Comparison of ENCODE assay signal across 8 mouse cellular contexts in the genomic region with DNA sequence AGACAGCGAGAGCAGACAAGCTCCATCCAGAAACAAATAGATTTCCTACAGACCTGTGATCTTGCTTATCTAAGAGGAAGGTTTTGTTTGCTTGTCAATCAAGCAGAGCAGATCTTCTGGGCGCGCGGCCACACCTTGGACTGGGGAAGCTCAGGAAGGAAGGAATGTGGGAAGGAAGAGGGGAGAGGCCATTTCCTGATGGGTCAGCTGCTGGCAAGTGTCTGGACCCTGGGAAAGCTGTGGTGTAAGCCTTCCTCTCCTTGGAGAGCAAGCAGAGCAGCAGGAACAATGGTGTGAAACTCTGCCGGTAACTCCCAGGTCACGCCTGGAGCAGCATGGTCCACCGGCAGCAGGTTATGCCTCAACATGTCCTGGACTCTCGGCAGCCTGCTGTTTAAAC.
DNase-seq lines count a peak whose midpoint lies in the region; ATAC-seq and TF ChIP-seq lines count a peak whose summit lies in the region.
"Had no signal": no experiment of that assay in that cellular context is flagged by ENCODE, and none has a peak within 500 bp of the region (broad histone marks: within the 10 kb centered on the region; RNA-seq: fewer than 3 reads in every experiment).

No protein-coding gene starts in this region.

- H3K4me3 ChIP-seq in embryonic fibroblast, embryonic 13.5 days (ENCODE audit: insufficient read depth, low read length) = no peak overlapping the region
- no peak overlapping the region for H3K4me3 ChIP-seq in macrophage (ENCODE audit: inconsistent target)
- H3K4me3 ChIP-seq: midbrain, embryonic 12.5 days had no signal

- no peak for TF ChIP-seq CTCF in embryonic fibroblast, embryonic 13.5 days (IDR thresholded peaks at IDR 0.05; ENCODE audit: borderline replicate concordance, insufficient read depth, low read length)

- peak overlapping the region; percentile 89 for H3K27ac ChIP-seq in embryonic fibroblast, embryonic 13.5 days (ENCODE audit: insufficient read depth, low read length)
- H3K27ac ChIP-seq in macrophage = peak overlapping the region; percentile 31
- H3K27ac ChIP-seq: midbrain, embryonic 12.5 days had no signal

- no peak for ATAC-seq in inflammation-experienced regulatory T-cells, adult 6 months

- no peaks in the 10 kb centered on the region for H3K36me3 ChIP-seq in macrophage (ENCODE audit: inconsistent target)
- H3K36me3 ChIP-seq: midbrain, embryonic 12.5 days had no signal

- no peaks in the 10 kb centered on the region for H3K79me2 ChIP-seq in macrophage (ENCODE audit: inconsistent target)

- peak; percentile 37 to 40 for DNase-seq in urinary bladder, adult 18-20 months (ENCODE audit: low spot score in 2 of 2)
- DNase-seq in urinary bladder, postnatal 10 days (ENCODE audit: low spot score) = no peak
- peak; percentile 15 for DNase-seq in kidney, adult 8-10 months
- no peak for DNase-seq in frontal cortex, postnatal 14 days (ENCODE audit: low spot score in 2 of 2)

- no peak for TF ChIP-seq POLR2A in embryonic fibroblast, embryonic 13.5 days (IDR thresholded peaks at IDR 0.05; ENCODE audit: low read depth, low read length)

- 82% methylated on average over 8 of the region's 8 CpGs for WGBS in macrophage (ENCODE audit: missing documents)

- H3K4me1 ChIP-seq in embryonic fibroblast, embryonic 13.5 days (ENCODE audit: control insufficient read depth, insufficient read depth, low read length) = 0 out of 2 replicates have a peak, but pooled peaks cover 7% of the 10 kb centered on the region

Comparison
In these comparisons a context has a peak if more than half of its experiments do, and no peak if none do; other contexts are left out.
1. DNase-seq: peak in urinary bladder, adult 18-20 months (2 of 2) and kidney, adult 8-10 months (2 of 2); none in urinary bladder, postnatal 10 days (single experiment) and frontal cortex, postnatal 14 days (0 of 2).